In the genomic region with DNA sequence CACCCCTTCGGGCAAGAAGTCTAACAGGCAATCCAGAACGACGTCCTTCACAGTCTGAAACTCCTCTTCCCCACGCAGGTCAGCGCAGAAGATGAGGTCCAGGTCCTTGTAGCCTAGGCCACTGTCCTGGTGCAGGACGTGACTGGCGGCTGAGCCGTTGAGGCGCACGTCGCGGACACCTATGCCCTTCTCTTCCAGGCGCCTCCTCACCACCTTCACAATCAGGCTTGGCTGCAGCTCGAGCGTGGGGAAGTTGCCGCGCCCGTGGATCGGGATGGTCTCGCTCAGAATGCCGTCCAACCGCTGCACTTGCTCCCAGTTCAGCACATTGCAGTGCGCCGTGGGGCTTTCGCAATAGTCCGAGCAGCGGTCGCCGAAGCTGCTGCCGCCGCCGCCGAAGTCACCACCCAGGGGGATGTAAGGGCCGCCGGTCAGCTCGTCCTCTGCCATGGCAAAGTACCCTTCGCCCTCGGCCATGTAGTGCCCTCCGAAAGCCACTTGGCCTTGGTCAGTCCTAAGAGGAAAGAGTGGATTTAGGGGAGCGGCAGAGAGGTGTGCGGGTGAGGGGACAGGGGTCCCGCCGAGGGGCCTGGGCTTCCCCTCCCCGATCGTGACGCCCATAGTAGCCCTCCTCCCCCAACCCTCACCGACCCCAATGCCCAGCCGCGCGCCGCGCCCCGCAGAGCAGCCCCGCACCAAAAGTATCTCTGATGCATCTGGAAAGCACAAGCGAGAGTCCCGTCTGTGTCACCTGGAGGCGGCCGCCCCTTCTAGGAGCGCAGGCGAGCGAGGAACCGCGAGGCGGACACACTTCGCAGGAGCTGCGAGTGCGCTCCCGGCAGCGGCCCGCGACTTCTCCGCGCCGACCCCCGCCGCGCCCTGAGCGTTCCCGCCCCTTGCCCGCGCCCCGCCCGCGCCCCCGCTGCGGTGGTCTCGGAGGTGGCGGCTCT, we compare ENCODE assay signal across 9 mouse cellular contexts. TPM values are rescaled to one million over a fixed set of nuclear protein-coding genes. Genes with fewer than 3 reads are reported as not detected.
DNase-seq lines count a peak whose midpoint lies in the region; ATAC-seq lines count a peak whose summit lies in the region.
"Had no signal": no experiment of that assay in that cellular context is flagged by ENCODE, and none has a peak within 500 bp of the region (broad histone marks: within the 10 kb centered on the region; RNA-seq: fewer than 3 reads in every experiment).

No protein-coding gene starts in this region.

- H3K36me3 ChIP-seq in forebrain, embryonic 14.5 days (ENCODE audit: control insufficient read depth, insufficient read depth, low read length), result no peaks in the 10 kb centered on the region
- no peaks in the 10 kb centered on the region for H3K36me3 ChIP-seq in hindbrain, embryonic 10.5 days
- H3K36me3 ChIP-seq in megakaryocyte, embryonic 14.5 days (replicated peaks; ENCODE audit: low read length), result peaks cover 24% of the 10 kb centered on the region

- H3K4me3 ChIP-seq in forebrain, embryonic 14.5 days (ENCODE audit: low read depth, low read length), result peak overlapping the region; percentile 62
- H3K4me3 ChIP-seq in hindbrain, embryonic 10.5 days, result peak overlapping the region; percentile 76
- peak overlapping the region; percentile 91 for H3K4me3 ChIP-seq in megakaryocyte, embryonic 14.5 days (replicated peaks)

- H3K27me3 ChIP-seq in forebrain, embryonic 14.5 days (replicated peaks; ENCODE audit: control insufficient read depth, insufficient read depth, low read length), result peaks cover 7% of the 10 kb centered on the region; the same call in 1 of the 2 replicates
- H3K27me3 ChIP-seq in hindbrain, embryonic 10.5 days (ENCODE audit: insufficient read depth, poor library complexity, severe bottlenecking), result peaks cover 31% of the 10 kb centered on the region
- H3K27me3 ChIP-seq in megakaryocyte, embryonic 14.5 days (replicated peaks), result peaks cover 5% of the 10 kb centered on the region

- peaks cover 3% of the 10 kb centered on the region; the same call in 1 of the 2 replicates for H3K4me1 ChIP-seq in forebrain, embryonic 14.5 days (ENCODE audit: control insufficient read depth, insufficient read depth, low read length)
- peaks cover 14% of the 10 kb centered on the region for H3K4me1 ChIP-seq in hindbrain, embryonic 10.5 days (replicated peaks)
- peaks cover 41% of the 10 kb centered on the region for H3K4me1 ChIP-seq in megakaryocyte, embryonic 14.5 days

- peak overlapping the region; percentile 93 for H3K4me2 ChIP-seq in forebrain, embryonic 14.5 days (ENCODE audit: low read length)

- peak; percentile 60 for ATAC-seq in forebrain, embryonic 14.5 days

- WGBS in forebrain, embryonic 14.5 days, result under 1% methylated on average over 83 of the region's 88 CpGs
- 1% methylated on average over 88 of the region's 88 CpGs for WGBS in hindbrain, embryonic 10.5 days

- no peak overlapping the region for H3K27ac ChIP-seq in forebrain, embryonic 14.5 days (ENCODE audit: low read depth, low read length)
- H3K27ac ChIP-seq in hindbrain, embryonic 10.5 days, result peak overlapping the region; percentile 80

- DNase-seq in ES-CJ7 (ENCODE audit: low read depth, low spot score), result peak; percentile 28
- peak; percentile 75 for DNase-seq in adrenal gland, postnatal 10 days
- DNase-seq in forebrain, embryonic 14.5 days (ENCODE audit: low spot score), result peak; percentile 23
- DNase-seq in hindbrain, embryonic 10.5 days (ENCODE audit: low spot score), result peak; percentile 57
- peak; percentile 8 to 16 for DNase-seq in left cerebral cortex, postnatal 25 days (ENCODE audit: low spot score in 2 of 2)
- peak; percentile 13 for DNase-seq in right cerebral cortex, postnatal 25 days
- peak; percentile 73 for DNase-seq in yolk sac, embryonic 10.5 days (ENCODE audit: low spot score)

- peak overlapping the region; percentile 58 for H3K9ac ChIP-seq in forebrain, embryonic 14.5 days (ENCODE audit: low read length)

- intact Hi-C loops in left cerebral cortex, postnatal 25 days (cut with DNase I), result loop anchor here (5.0 kb wide), 4 partner anchors 984 to 1369 kb away; no protein-coding TSS in a partner anchor

- H3K9me3 ChIP-seq in forebrain, embryonic 14.5 days (replicated peaks; ENCODE audit: control insufficient read depth, low read length), result no peaks in the 10 kb centered on the region
- no peaks in the 10 kb centered on the region for H3K9me3 ChIP-seq in hindbrain, embryonic 10.5 days
- no peaks in the 10 kb centered on the region for H3K9me3 ChIP-seq in megakaryocyte, embryonic 14.5 days

RNA-seq across cellular contexts. Expression of a gene that starts 0.6 kb away (rescaled TPM):
- total RNA-seq in adrenal gland, postnatal 10 days (2021), result 10 to 100 TPM; 11.5 to 16.8 TPM
- polyA plus RNA-seq in forebrain, embryonic 14.5 days (2014; fragmentation: Nextera tagmentation; extraction: Ambion mirVana), result 2.5 TPM in 2 replicates
- 1.9 and 2.3 TPM in 2 replicates for polyA plus RNA-seq in hindbrain, embryonic 10.5 days (2016; fragmentation: Nextera tagmentation; extraction: Ambion mirVana)
- 1 to 10 TPM; 3.6 to 3.7 TPM for total RNA-seq in left cerebral cortex, postnatal 25 days (2021)
- 2.1 TPM in 1 of 2 replicates, not detected in the other for polyA plus RNA-seq in megakaryocyte, embryonic 14.5 days (2012; ENCODE audit: insufficient read depth, low replicate concordance)

RNA-seq across cellular contexts. Expression of a gene that starts 14.0 kb away (rescaled TPM):
- not detected for total RNA-seq in adrenal gland, postnatal 10 days (2021)
- not detected in 2 replicates for polyA plus RNA-seq in forebrain, embryonic 14.5 days (2014; fragmentation: Nextera tagmentation; extraction: Ambion mirVana)
- not detected in 2 replicates for polyA plus RNA-seq in hindbrain, embryonic 10.5 days (2016; fragmentation: Nextera tagmentation; extraction: Ambion mirVana)
- not detected for total RNA-seq in left cerebral cortex, postnatal 25 days (2021)
- polyA plus RNA-seq in megakaryocyte, embryonic 14.5 days (2012; ENCODE audit: insufficient read depth, low replicate concordance), result not detected in 2 replicates
- total RNA-seq: layer of hippocampus, adult 18-20 months had no signal

Comparison
In these comparisons a context has a peak if more than half of its experiments do, and no peak if none do; other contexts are left out.
1. DNase-seq: peak in every context shown above with its lines; median percentile 75 in adrenal gland, postnatal 10 days; 73 in yolk sac, embryonic 10.5 days; 57 in hindbrain, embryonic 10.5 days; 28 in ES-CJ7; 23 in forebrain, embryonic 14.5 days; 13 in right cerebral cortex, postnatal 25 days; 12 in left cerebral cortex, postnatal 25 days.